ENCODE assay signal across 21 mouse cellular contexts in the genomic region with DNA sequence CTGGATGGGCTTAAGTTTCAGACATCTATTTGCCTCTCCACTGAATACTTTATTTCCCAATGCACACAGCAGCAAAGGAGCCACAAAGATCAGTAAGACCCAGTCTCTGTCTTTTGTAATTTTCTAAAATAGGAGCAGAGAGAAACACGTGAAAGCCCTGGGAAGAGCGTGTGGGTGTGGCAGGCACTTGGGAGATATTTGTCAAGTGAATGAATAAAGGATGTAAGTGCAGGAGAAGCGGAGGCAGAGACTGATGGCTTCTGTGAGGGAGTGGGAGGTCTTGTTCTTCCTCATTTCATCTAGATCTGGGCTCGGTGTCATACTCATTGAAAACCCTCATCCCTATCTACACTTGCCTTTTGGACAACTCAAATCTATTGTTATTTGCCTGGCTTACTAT.
DNase-seq lines count a peak whose midpoint lies in the region; ATAC-seq and TF ChIP-seq lines count a peak whose summit lies in the region.
"Had no signal": no experiment of that assay in that cellular context is flagged by ENCODE, and none has a peak within 500 bp of the region (broad histone marks: within the 10 kb centered on the region; RNA-seq: fewer than 3 reads in every experiment).

No protein-coding gene starts in this region.

- WGBS in stomach, postnatal 0 days = 31% methylated on average over 4 of the region's 4 CpGs

- peak overlapping the region; percentile 42; the same call in 1 of the 2 replicates for H3K27ac ChIP-seq in left cerebral cortex, adult 2 months
- H3K27ac ChIP-seq in stomach, postnatal 0 days (replicated peaks) = no peak overlapping the region
- H3K27ac ChIP-seq: forebrain, embryonic 13.5 days; limb, embryonic 12.5 days had no signal

- no peak overlapping the region for H3K4me2 ChIP-seq in stomach, postnatal 0 days (replicated peaks; ENCODE audit: low read depth)
- H3K4me2 ChIP-seq: forebrain, embryonic 13.5 days; limb, embryonic 12.5 days; liver, embryonic 11.5 days; midbrain, embryonic 11.5 days had no signal

- intact Hi-C loops in left cerebral cortex, adult 2 months (cut with DNase I) = no loop called here
- intact Hi-C loops in left cerebral cortex, postnatal 10 days (cut with DNase I) = no loop called here

- no peak for TF ChIP-seq CTCF in left cerebral cortex, adult 2 months (IDR thresholded peaks at IDR 0.05)
- TF ChIP-seq CTCF in stomach, postnatal 0 days (IDR thresholded peaks at IDR 0.05; ENCODE audit: low read depth) = no peak

- H3K4me1 ChIP-seq in stomach, postnatal 0 days (replicated peaks; ENCODE audit: control insufficient read depth, insufficient read depth) = no peaks in the 10 kb centered on the region
- H3K4me1 ChIP-seq: limb, embryonic 12.5 days had no signal

- ATAC-seq in stomach, postnatal 0 days (ENCODE audit: low FRiP score, low TSS enrichment) = no peak
- no peak for ATAC-seq in monocyte, adult 5-6 weeks (replicated peaks; ENCODE audit: insufficient number of reproducible peaks, low FRiP score, low TSS enrichment, poor library complexity, severe bottlenecking)
- ATAC-seq: forebrain, embryonic 13.5 days had no signal

- TF ChIP-seq EP300 in stomach, postnatal 0 days (optimal IDR thresholded peaks at IDR 0.05) = no peak

- DNase-seq in frontal cortex, adult 2 months (ENCODE audit: extremely low spot score in 1 of 2, low spot score in 1 of 2) = peak; percentile 65 to 73
- DNase-seq in frontal cortex, postnatal 25 days (ENCODE audit: low spot score in 2 of 2) = no peak
- peak in 1 of 2 experiments; percentile 59 for DNase-seq in left cerebral cortex, adult 2 months (ENCODE audit: extremely low spot score in 1 of 2, low spot score in 2 of 2)
- DNase-seq in left cerebral cortex, postnatal 10 days (ENCODE audit: extremely low spot score in 1 of 2, low spot score in 2 of 2) = no peak
- peak; percentile 64 to 65 for DNase-seq in left cerebral cortex, adult 9 months (ENCODE audit: low spot score in 2 of 2)
- peak; percentile 11 for DNase-seq in stomach, postnatal 0 days (ENCODE audit: low spot score)
- DNase-seq in thymus, postnatal 0 days (ENCODE audit: low spot score) = no peak
- DNase-seq: adrenal gland, postnatal 14 days; cerebellum, adult 8-10 months; cerebellum, postnatal 36 days; gastrocnemius, postnatal 36 days; heart, postnatal 4 days; kidney, adult 18-20 months; kidney, postnatal 4 days; liver, postnatal 0 days; lung, postnatal 10 days had no signal

- H3K4me3 ChIP-seq in left cerebral cortex, adult 2 months = no peak overlapping the region
- H3K4me3 ChIP-seq in stomach, postnatal 0 days (ENCODE audit: low read depth, low read length) = no peak overlapping the region
- H3K4me3 ChIP-seq: forebrain, embryonic 13.5 days; limb, embryonic 12.5 days had no signal

- no peaks in the 10 kb centered on the region for H3K9me3 ChIP-seq in stomach, postnatal 0 days (ENCODE audit: control insufficient read depth, low read length)
- H3K9me3 ChIP-seq: forebrain, embryonic 13.5 days; limb, embryonic 12.5 days had no signal

- no peaks in the 10 kb centered on the region for H3K36me3 ChIP-seq in stomach, postnatal 0 days (ENCODE audit: control insufficient read depth, insufficient read depth, low read length)
- H3K36me3 ChIP-seq: limb, embryonic 12.5 days had no signal

- H3K27me3 ChIP-seq in stomach, postnatal 0 days (ENCODE audit: control insufficient read depth, insufficient read depth, low read length) = no peaks in the 10 kb centered on the region
- H3K27me3 ChIP-seq: forebrain, embryonic 13.5 days; limb, embryonic 12.5 days had no signal

- H3K9ac ChIP-seq in stomach, postnatal 0 days (ENCODE audit: low read length) = no peak overlapping the region
- H3K9ac ChIP-seq: forebrain, embryonic 13.5 days; limb, embryonic 12.5 days; liver, postnatal 0 days had no signal

Comparison
In these comparisons a context has a peak if more than half of its experiments do, and no peak if none do; other contexts are left out.
1. DNase-seq: peak in frontal cortex, adult 2 months (2 of 2), left cerebral cortex, adult 9 months (2 of 2) and stomach, postnatal 0 days (single experiment); none in frontal cortex, postnatal 25 days (0 of 2), left cerebral cortex, postnatal 10 days (0 of 2) and thymus, postnatal 0 days (single experiment).